Mouse (Mus musculus) telencephalon, adult 2 months (tissue): ENCODE results near the gene Synm.

Experiments
- DNase-seq: peaks from one replicate; pipeline ENCODE4 v3.0.0-alpha.2; 2011; ENCODE audit warnings: low read depth, low spot score

Synm gene

GRCm38 (mm10) chr7:67700846-67701245 is 58.7 kb downstream of the Synm start:
- no peak for DNase-seq

- DNase-seq = no peak
Observed at GRCm38 (mm10) chr7:67699301-67699700, 60.2 kb downstream of the Synm start.

- no peak for DNase-seq
Observed at GRCm38 (mm10) chr7:67697892-67698630, 61.5 kb downstream of the Synm start.

GRCm38 (mm10) chr7:67695906-67696305 is 63.6 kb downstream of the Synm start:
- no peak for DNase-seq

GRCm38 (mm10) chr7:67692791-67693538 is 66.6 kb downstream of the Synm start:
- DNase-seq = no peak

GRCm38 (mm10) chr7:67692141-67692540 is 67.4 kb downstream of the Synm start:
- DNase-seq = no peak

- no peak for DNase-seq
Observed at GRCm38 (mm10) chr7:67691036-67691435, 68.5 kb downstream of the Synm start.

- no peak for DNase-seq
Observed at GRCm38 (mm10) chr7:67689793-67690192, 69.7 kb downstream of the Synm start.

- DNase-seq = no peak
Observed at GRCm38 (mm10) chr7:67688281-67688680, 71.3 kb downstream of the Synm start.

- no peak for DNase-seq
Observed at GRCm38 (mm10) chr7:67686545-67686944, 73.0 kb downstream of the Synm start.

GRCm38 (mm10) chr7:67683006-67683405 is 76.5 kb downstream of the Synm start:
- no peak for DNase-seq

GRCm38 (mm10) chr7:67681078-67681477 is 78.5 kb downstream of the Synm start:
- DNase-seq = no peak
